Mouse (Mus musculus): ENCODE data around the gene Pm20d2.

Pm20d2 gene

GRCm38 (mm10) chr4:33124493-33124892 lies 65.0 kb downstream of the Pm20d2 start:
- in situ Hi-C loops (cut with MboI; ENCODE audit: low sequenced_read_pairs) = loop anchor here (10.0 to 25.0 kb wide), 2 partner anchors 170 to 537 kb away; partner anchors contain the start of gene Pnrc1
